Mouse (Mus musculus) B cell, adult 2 months (primary cell): ENCODE measurements around the gene Usp36.

Experiments used
- DNase-seq, 2 experiments: peaks; one replicate each; pipeline ENCODE4 v3.0.0; 2022

Gene Usp36

GRCm38 (mm10) chr11:118247359-118248095 is 42.5 kb downstream of the Usp36 start:
- peak; percentile 68 to 71 for DNase-seq

- no peak for DNase-seq
Measured at GRCm38 (mm10) chr11:118246724-118247123, 43.3 kb downstream of the Usp36 start.

- peak; percentile 48 to 54 for DNase-seq
Measured at GRCm38 (mm10) chr11:118245130-118245529, 44.9 kb downstream of the Usp36 start.

- DNase-seq = peak; percentile 79
Measured at GRCm38 (mm10) chr11:118243627-118244261, 46.3 kb downstream of the Usp36 start.

- no peak for DNase-seq
Measured at GRCm38 (mm10) chr11:118242506-118242905, 47.5 kb downstream of the Usp36 start.

- DNase-seq = peak in 1 of 2 experiments; percentile 30
Measured at GRCm38 (mm10) chr11:118240388-118240787, 49.7 kb downstream of the Usp36 start.

- peak in 1 of 2 experiments; percentile 26 for DNase-seq
Measured at GRCm38 (mm10) chr11:118239281-118240198, 50.5 kb downstream of the Usp36 start.

GRCm38 (mm10) chr11:118236520-118237190 is 53.4 kb downstream of the Usp36 start:
- DNase-seq = peak; percentile 56 to 58

GRCm38 (mm10) chr11:118234929-118235328 is 55.1 kb downstream of the Usp36 start:
- DNase-seq = peak in 1 of 2 experiments; percentile 20

- no peak for DNase-seq
Measured at GRCm38 (mm10) chr11:118234500-118234899, 55.5 kb downstream of the Usp36 start.

GRCm38 (mm10) chr11:118233924-118234323 is 56.1 kb downstream of the Usp36 start:
- DNase-seq = no peak

- peak; percentile 74 to 76 for DNase-seq
Measured at GRCm38 (mm10) chr11:118232314-118232831, 57.7 kb downstream of the Usp36 start.

- no peak for DNase-seq
Measured at GRCm38 (mm10) chr11:118229941-118230340, 60.1 kb downstream of the Usp36 start.

- DNase-seq = peak; percentile 54 to 58
Measured at GRCm38 (mm10) chr11:118227650-118228049, 62.4 kb downstream of the Usp36 start.

GRCm38 (mm10) chr11:118226850-118227249 is 63.2 kb downstream of the Usp36 start:
- peak in 1 of 2 experiments; percentile 31 for DNase-seq

- DNase-seq = peak in 1 of 2 experiments; percentile 27
Measured at GRCm38 (mm10) chr11:118225862-118226261, 64.2 kb downstream of the Usp36 start.

GRCm38 (mm10) chr11:118225056-118225836 is 64.8 kb downstream of the Usp36 start:
- no peak for DNase-seq

- DNase-seq = peak in 1 of 2 experiments; percentile 43
Measured at GRCm38 (mm10) chr11:118223416-118224067, 66.5 kb downstream of the Usp36 start.

GRCm38 (mm10) chr11:118222917-118223316 is 67.1 kb downstream of the Usp36 start:
- no peak for DNase-seq

- DNase-seq = peak in 1 of 2 experiments; percentile 33
Measured at GRCm38 (mm10) chr11:118222351-118222885, 67.6 kb downstream of the Usp36 start.
